Mouse (Mus musculus): ENCODE results near the gene Tmem214. TPM values are rescaled to one million over a fixed set of nuclear protein-coding genes. Genes with fewer than 3 reads are reported as not detected.

The Tmem214 gene
- polyA plus RNA-seq, 1 experiment from 2014 or later = 93.2 TPM

GRCm38 (mm10) chr5:30908426-30909299 lies 40.9 kb downstream of the Tmem214 start:
- Histone ChIP-seq H3K36me3 (peaks cover 25% of the 10 kb centered on the region), H3K4me1 (peaks cover 78% of the 10 kb centered on the region), H3K9ac (peak overlapping the region; percentile 83), H3K4me3 (replicated peaks) (peak overlapping the region; percentile 74), H3K4me2 (peak overlapping the region; percentile 94), H3K27ac (peak overlapping the region; percentile 95), H3K27me3 (no peaks in the 10 kb centered on the region), H3K9me3 (replicated peaks) (no peaks in the 10 kb centered on the region)
- 28% methylated on average over 13 of the region's 13 CpGs for WGBS
- peak; percentile 24 for ATAC-seq (replicated peaks; ENCODE audit: low FRiP score)

GRCm38 (mm10) chr5:30909300-30909659 lies 41.5 kb downstream of the Tmem214 start:
- Histone ChIP-seq H3K9ac (no peak overlapping the region), H3K4me3 (replicated peaks) (no peak overlapping the region), H3K4me1 (peaks cover 84% of the 10 kb centered on the region), H3K4me2 (peak overlapping the region; percentile 94), H3K27me3 (no peaks in the 10 kb centered on the region), H3K36me3 (peaks cover 19% of the 10 kb centered on the region), H3K27ac (peak overlapping the region; percentile 95), H3K9me3 (replicated peaks) (no peaks in the 10 kb centered on the region)
- 14% methylated on average over 7 of the region's 7 CpGs for WGBS
- ATAC-seq (replicated peaks; ENCODE audit: low FRiP score) = no peak

- Histone ChIP-seq H3K9ac (no peak overlapping the region), H3K4me1 (peaks cover 90% of the 10 kb centered on the region), H3K9me3 (replicated peaks) (no peaks in the 10 kb centered on the region), H3K4me2 (peak overlapping the region; percentile 94; the same call in 1 of the 2 replicates), H3K36me3 (peaks cover 13% of the 10 kb centered on the region), H3K27ac (peak overlapping the region; percentile 95), H3K27me3 (no peaks in the 10 kb centered on the region), H3K4me3 (replicated peaks) (no peak overlapping the region)
- WGBS = 74% methylated on average over 7 of the region's 7 CpGs
- no peak for ATAC-seq (replicated peaks; ENCODE audit: low FRiP score)
Measured at GRCm38 (mm10) chr5:30909863-30910262, 42.1 kb downstream of the Tmem214 start.

- H3K27ac ChIP-seq = peak overlapping the region; percentile 95
- H3K36me3 ChIP-seq = peaks cover 7% of the 10 kb centered on the region
- H3K9me3 ChIP-seq (replicated peaks) = no peaks in the 10 kb centered on the region
- H3K4me2 ChIP-seq = no peak overlapping the region
- no peaks in the 10 kb centered on the region for H3K27me3 ChIP-seq
- no peak for ATAC-seq (replicated peaks; ENCODE audit: low FRiP score)
- no peak overlapping the region for H3K4me3 ChIP-seq (replicated peaks)
- H3K4me1 ChIP-seq = peaks cover 90% of the 10 kb centered on the region
- H3K9ac ChIP-seq = no peak overlapping the region
Measured at GRCm38 (mm10) chr5:30910481-30910880, 42.7 kb downstream of the Tmem214 start.

GRCm38 (mm10) chr5:30912156-30912555 lies 44.3 kb downstream of the Tmem214 start:
- Histone ChIP-seq H3K9ac (no peak overlapping the region), H3K27me3 (no peaks in the 10 kb centered on the region), H3K9me3 (replicated peaks) (no peaks in the 10 kb centered on the region), H3K4me2 (no peak overlapping the region; the same call in 1 of the 2 replicates), H3K4me3 (replicated peaks) (no peak overlapping the region), H3K27ac (peak overlapping the region; percentile 96), H3K4me1 (peaks cover 89% of the 10 kb centered on the region), H3K36me3 (peaks cover 5% of the 10 kb centered on the region)
- ATAC-seq (replicated peaks; ENCODE audit: low FRiP score) = no peak
- 59% methylated on average over 5 of the region's 5 CpGs for WGBS

- H3K4me3 ChIP-seq (replicated peaks) = peak within 1 kb of the TSS; percentile 56
- H3K27me3 ChIP-seq = no peaks in the 10 kb centered on the region
- 6% methylated on average over 12 of the region's 13 CpGs for WGBS
- peak within 1 kb of the TSS; percentile 64 for H3K9ac ChIP-seq
- ATAC-seq (replicated peaks; ENCODE audit: low FRiP score) = peak; percentile 78
- H3K4me2 ChIP-seq = peak within 1 kb of the TSS; percentile 62
- H3K4me1 ChIP-seq = peaks cover 96% of the 10 kb centered on the region
- peaks cover 16% of the 10 kb centered on the region for H3K36me3 ChIP-seq
- peak within 1 kb of the TSS; percentile 96 for H3K27ac ChIP-seq
- no peaks in the 10 kb centered on the region for H3K9me3 ChIP-seq (replicated peaks)
Measured at GRCm38 (mm10) chr5:30913060-30913841, 45.4 kb downstream of the Tmem214 start, which contains the start of gene Emilin1. TSS of gene Emilin1 (plus strand) at chr5:30913402.

- Histone ChIP-seq H3K9ac (peak overlapping the region; percentile 64), H3K4me2 (peak overlapping the region; percentile 62), H3K27ac (peak overlapping the region; percentile 96), H3K4me3 (replicated peaks) (peak overlapping the region; percentile 56), H3K27me3 (no peaks in the 10 kb centered on the region), H3K9me3 (replicated peaks) (no peaks in the 10 kb centered on the region), H3K4me1 (peaks cover 91% of the 10 kb centered on the region), H3K36me3 (peaks cover 25% of the 10 kb centered on the region)
- 29% methylated on average over 7 of the region's 7 CpGs for WGBS
- ATAC-seq (replicated peaks; ENCODE audit: low FRiP score) = no peak
Measured at GRCm38 (mm10) chr5:30914101-30914635, 46.4 kb downstream of the Tmem214 start.

- Histone ChIP-seq H3K4me2 (peak overlapping the region; percentile 62), H3K9ac (peak overlapping the region; percentile 64), H3K4me3 (replicated peaks) (peak overlapping the region; percentile 56), H3K27me3 (no peaks in the 10 kb centered on the region), H3K4me1 (peaks cover 88% of the 10 kb centered on the region), H3K9me3 (replicated peaks) (no peaks in the 10 kb centered on the region), H3K27ac (peak overlapping the region; percentile 96), H3K36me3 (peaks cover 32% of the 10 kb centered on the region)
- ATAC-seq (replicated peaks; ENCODE audit: low FRiP score) = no peak
- WGBS = 40% methylated on average over 6 of the region's 6 CpGs
Measured at GRCm38 (mm10) chr5:30914849-30915248, 47.0 kb downstream of the Tmem214 start.

GRCm38 (mm10) chr5:30915456-30915855 lies 47.6 kb downstream of the Tmem214 start:
- Histone ChIP-seq H3K9ac (peak overlapping the region; percentile 64), H3K9me3 (replicated peaks) (no peaks in the 10 kb centered on the region), H3K4me2 (peak overlapping the region; percentile 62), H3K4me1 (peaks cover 90% of the 10 kb centered on the region), H3K27ac (peak overlapping the region; percentile 96), H3K36me3 (peaks cover 38% of the 10 kb centered on the region), H3K27me3 (no peaks in the 10 kb centered on the region), H3K4me3 (replicated peaks) (peak overlapping the region; percentile 56)
- 36% methylated on average over 9 of the region's 9 CpGs for WGBS
- peak; percentile 15 for ATAC-seq (replicated peaks; ENCODE audit: low FRiP score)

GRCm38 (mm10) chr5:30915974-30916433 lies 48.2 kb downstream of the Tmem214 start:
- Histone ChIP-seq H3K36me3 (peaks cover 43% of the 10 kb centered on the region), H3K9me3 (replicated peaks) (no peaks in the 10 kb centered on the region), H3K27me3 (no peaks in the 10 kb centered on the region), H3K9ac (0 out of 2 replicates have a peak overlapping the region, but pooled peaks have one; percentile 31), H3K4me1 (peaks cover 90% of the 10 kb centered on the region), H3K4me3 (replicated peaks) (peak overlapping the region; percentile 56), H3K4me2 (peak overlapping the region; percentile 62), H3K27ac (peak overlapping the region; percentile 96)
- peak; percentile 72 for ATAC-seq (replicated peaks; ENCODE audit: low FRiP score)
- 5% methylated on average over 7 of the region's 7 CpGs for WGBS

GRCm38 (mm10) chr5:30916841-30917240 lies 49.0 kb downstream of the Tmem214 start:
- Histone ChIP-seq H3K9me3 (replicated peaks) (no peaks in the 10 kb centered on the region), H3K27me3 (no peaks in the 10 kb centered on the region), H3K36me3 (peaks cover 45% of the 10 kb centered on the region), H3K4me3 (replicated peaks) (no peak overlapping the region), H3K4me1 (peaks cover 88% of the 10 kb centered on the region), H3K27ac (no peak overlapping the region), H3K9ac (no peak overlapping the region), H3K4me2 (peak overlapping the region; percentile 62; the same call in 1 of the 2 replicates)
- ATAC-seq (replicated peaks; ENCODE audit: low FRiP score) = no peak
- 94% methylated on average over 9 of the region's 9 CpGs for WGBS

Data from kidney, embryonic 15.5 days (tissue).